Mouse (Mus musculus): ENCODE results near the gene Cda. TPM values are rescaled to one million over a fixed set of nuclear protein-coding genes. Genes with fewer than 3 reads are reported as not detected.
A peak's percentile ranks its signal among the peaks of the same experiment; 100 is the strongest.

Gene Cda
- polyA plus RNA-seq, 1 experiment from 2014 or later, result 4.1 TPM

- H3K27ac ChIP-seq (replicated peaks; ENCODE audit: low read depth, low read length), result no peak overlapping the region
- ATAC-seq (ENCODE audit: insufficient number of reproducible peaks, low FRiP score, low TSS enrichment, low read depth) (no peak), DNase-seq (ENCODE audit: low spot score) (no peak)
- H3K4me3 ChIP-seq (ENCODE audit: low read depth, low read length), result no peak overlapping the region
- H3K4me1 ChIP-seq (ENCODE audit: control insufficient read depth, insufficient read depth, low read length), result no peaks in the 10 kb centered on the region
- no peaks in the 10 kb centered on the region for H3K9me3 ChIP-seq (ENCODE audit: control insufficient read depth, low read length)
- H3K4me2 ChIP-seq (ENCODE audit: low read depth, severe bottlenecking), result no peak overlapping the region
- H3K36me3 ChIP-seq (ENCODE audit: control insufficient read depth, insufficient read depth, low read length), result peaks cover 14% of the 10 kb centered on the region; the same call in 1 of the 2 replicates
- WGBS, result 86% methylated on average over 6 of the region's 6 CpGs
- no peak overlapping the region for H3K9ac ChIP-seq (ENCODE audit: low read length)
- no peaks in the 10 kb centered on the region for H3K27me3 ChIP-seq (ENCODE audit: control insufficient read depth, insufficient read depth, low read length)
Observed at GRCm38 (mm10) chr4:138316369-138316768, 51.4 kb downstream of the Cda start.

GRCm38 (mm10) chr4:138315781-138316180, 52.0 kb downstream of the Cda start:
- 71% methylated on average over 9 of the region's 9 CpGs for WGBS
- DNase-seq (ENCODE audit: low spot score), result peak; percentile 30
- Histone ChIP-seq H3K27ac (replicated peaks; ENCODE audit: low read depth, low read length) (no peak overlapping the region), H3K4me3 (ENCODE audit: low read depth, low read length) (no peak overlapping the region), H3K9ac (ENCODE audit: low read length) (no peak overlapping the region), H3K27me3 (ENCODE audit: control insufficient read depth, insufficient read depth, low read length) (no peaks in the 10 kb centered on the region), H3K4me2 (ENCODE audit: low read depth, severe bottlenecking) (no peak overlapping the region), H3K4me1 (ENCODE audit: control insufficient read depth, insufficient read depth, low read length) (no peaks in the 10 kb centered on the region), H3K36me3 (ENCODE audit: control insufficient read depth, insufficient read depth, low read length) (peaks cover 18% of the 10 kb centered on the region; the same call in 1 of the 2 replicates), H3K9me3 (ENCODE audit: control insufficient read depth, low read length) (no peaks in the 10 kb centered on the region)
- ATAC-seq (ENCODE audit: insufficient number of reproducible peaks, low FRiP score, low TSS enrichment, low read depth), result no peak

GRCm38 (mm10) chr4:138313795-138314194, 54.0 kb downstream of the Cda start:
- no peak for DNase-seq (ENCODE audit: low spot score)
- Histone ChIP-seq H3K9me3 (ENCODE audit: control insufficient read depth, low read length) (no peaks in the 10 kb centered on the region), H3K36me3 (ENCODE audit: control insufficient read depth, insufficient read depth, low read length) (peaks cover 31% of the 10 kb centered on the region), H3K9ac (ENCODE audit: low read length) (no peak overlapping the region), H3K27ac (replicated peaks; ENCODE audit: low read depth, low read length) (no peak overlapping the region), H3K4me3 (ENCODE audit: low read depth, low read length) (no peak overlapping the region), H3K27me3 (ENCODE audit: control insufficient read depth, insufficient read depth, low read length) (no peaks in the 10 kb centered on the region), H3K4me2 (ENCODE audit: low read depth, severe bottlenecking) (no peak overlapping the region), H3K4me1 (ENCODE audit: control insufficient read depth, insufficient read depth, low read length) (no peaks in the 10 kb centered on the region)
- WGBS, result 90% methylated on average over 4 of the region's 4 CpGs
- ATAC-seq (ENCODE audit: insufficient number of reproducible peaks, low FRiP score, low TSS enrichment, low read depth), result no peak

- Histone ChIP-seq H3K36me3 (ENCODE audit: control insufficient read depth, insufficient read depth, low read length) (peaks cover 31% of the 10 kb centered on the region), H3K27me3 (ENCODE audit: control insufficient read depth, insufficient read depth, low read length) (no peaks in the 10 kb centered on the region), H3K4me2 (ENCODE audit: low read depth, severe bottlenecking) (no peak overlapping the region), H3K4me3 (ENCODE audit: low read depth, low read length) (no peak overlapping the region), H3K9me3 (ENCODE audit: control insufficient read depth, low read length) (no peaks in the 10 kb centered on the region), H3K9ac (ENCODE audit: low read length) (no peak overlapping the region), H3K27ac (replicated peaks; ENCODE audit: low read depth, low read length) (no peak overlapping the region), H3K4me1 (ENCODE audit: control insufficient read depth, insufficient read depth, low read length) (no peaks in the 10 kb centered on the region)
- 90% methylated on average over 11 of the region's 11 CpGs for WGBS
- no peak for ATAC-seq (ENCODE audit: insufficient number of reproducible peaks, low FRiP score, low TSS enrichment, low read depth)
- DNase-seq (ENCODE audit: low spot score), result no peak
Observed at GRCm38 (mm10) chr4:138313021-138313420, 54.8 kb downstream of the Cda start.

DNA sequence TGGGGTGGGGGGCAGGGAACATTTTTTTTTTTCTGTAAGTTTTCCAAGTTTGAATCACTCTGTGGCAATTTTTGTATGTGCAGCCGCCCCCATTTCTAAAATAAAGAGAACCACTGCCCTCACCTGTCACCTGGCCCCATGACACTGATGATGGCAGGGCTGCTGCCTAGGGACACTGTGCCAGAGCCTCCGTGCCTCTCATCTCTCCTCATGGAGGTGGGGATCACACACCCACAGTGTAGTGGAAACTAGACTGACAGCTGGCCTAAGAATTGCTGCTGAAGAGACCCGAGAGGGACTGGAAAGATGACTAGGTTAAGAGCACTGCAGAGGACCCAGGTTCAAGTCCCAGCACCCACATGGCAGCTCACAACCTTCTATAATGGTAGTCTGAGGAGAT, 55.7 kb downstream of the Cda start:
- DNase-seq (ENCODE audit: low spot score), result no peak
- 96% methylated on average over 3 of the region's 3 CpGs for WGBS
- H3K27me3 ChIP-seq (ENCODE audit: control insufficient read depth, insufficient read depth, low read length), result no peaks in the 10 kb centered on the region
- H3K4me3 ChIP-seq (ENCODE audit: low read depth, low read length), result no peak overlapping the region
- no peaks in the 10 kb centered on the region for H3K9me3 ChIP-seq (ENCODE audit: control insufficient read depth, low read length)
- H3K4me2 ChIP-seq (ENCODE audit: low read depth, severe bottlenecking), result no peak overlapping the region
- H3K9ac ChIP-seq (ENCODE audit: low read length), result no peak overlapping the region
- H3K4me1 ChIP-seq (ENCODE audit: control insufficient read depth, insufficient read depth, low read length), result no peaks in the 10 kb centered on the region
- ATAC-seq (ENCODE audit: insufficient number of reproducible peaks, low FRiP score, low TSS enrichment, low read depth), result no peak
- no peak overlapping the region for H3K27ac ChIP-seq (replicated peaks; ENCODE audit: low read depth, low read length)
- H3K36me3 ChIP-seq (ENCODE audit: control insufficient read depth, insufficient read depth, low read length), result peaks cover 33% of the 10 kb centered on the region

GRCm38 (mm10) chr4:138311595-138311994, 56.2 kb downstream of the Cda start:
- Histone ChIP-seq H3K9me3 (ENCODE audit: control insufficient read depth, low read length) (no peaks in the 10 kb centered on the region), H3K27ac (replicated peaks; ENCODE audit: low read depth, low read length) (no peak overlapping the region), H3K9ac (ENCODE audit: low read length) (no peak overlapping the region), H3K4me1 (ENCODE audit: control insufficient read depth, insufficient read depth, low read length) (no peaks in the 10 kb centered on the region), H3K4me2 (ENCODE audit: low read depth, severe bottlenecking) (no peak overlapping the region), H3K36me3 (ENCODE audit: control insufficient read depth, insufficient read depth, low read length) (peaks cover 33% of the 10 kb centered on the region), H3K4me3 (ENCODE audit: low read depth, low read length) (no peak overlapping the region), H3K27me3 (ENCODE audit: control insufficient read depth, insufficient read depth, low read length) (no peaks in the 10 kb centered on the region)
- 66% methylated on average over 8 of the region's 8 CpGs for WGBS
- ATAC-seq (ENCODE audit: insufficient number of reproducible peaks, low FRiP score, low TSS enrichment, low read depth) (no peak), DNase-seq (ENCODE audit: low spot score) (peak; percentile 65)

GRCm38 (mm10) chr4:138310311-138310910, 57.4 kb downstream of the Cda start:
- no peak overlapping the region for H3K27ac ChIP-seq (replicated peaks; ENCODE audit: low read depth, low read length)
- H3K9ac ChIP-seq (ENCODE audit: low read length), result no peak overlapping the region
- WGBS, result 96% methylated on average over 19 of the region's 19 CpGs
- DNase-seq (ENCODE audit: low spot score), result no peak
- peaks cover 5% of the 10 kb centered on the region for H3K4me1 ChIP-seq (ENCODE audit: control insufficient read depth, insufficient read depth, low read length)
- H3K27me3 ChIP-seq (ENCODE audit: control insufficient read depth, insufficient read depth, low read length), result no peaks in the 10 kb centered on the region
- no peak overlapping the region for H3K4me2 ChIP-seq (ENCODE audit: low read depth, severe bottlenecking)
- no peak for ATAC-seq (ENCODE audit: insufficient number of reproducible peaks, low FRiP score, low TSS enrichment, low read depth)
- no peaks in the 10 kb centered on the region for H3K9me3 ChIP-seq (ENCODE audit: control insufficient read depth, low read length)
- H3K36me3 ChIP-seq (ENCODE audit: control insufficient read depth, insufficient read depth, low read length), result peaks cover 32% of the 10 kb centered on the region
- H3K4me3 ChIP-seq (ENCODE audit: low read depth, low read length), result no peak overlapping the region

DNA sequence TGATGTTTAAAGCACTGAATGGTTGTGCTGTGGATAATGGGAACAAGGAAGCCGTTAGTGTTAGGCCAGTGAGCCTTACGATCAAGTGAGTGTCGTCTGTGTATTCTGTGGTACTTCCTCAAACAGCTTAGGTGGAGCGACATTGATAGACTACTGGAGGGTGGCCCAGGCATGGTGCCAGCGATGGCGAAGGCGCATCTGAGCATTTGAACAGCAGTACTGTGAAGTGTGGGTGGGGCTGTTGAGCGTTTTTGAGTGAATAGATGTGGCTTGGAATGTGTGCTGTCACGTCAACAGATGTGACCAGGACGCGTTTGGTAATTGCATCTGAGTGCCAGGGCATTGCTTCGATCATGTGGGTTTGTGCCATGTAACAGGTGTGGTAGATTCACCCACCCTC, 60.1 kb downstream of the Cda start:
- DNase-seq (ENCODE audit: low spot score) (no peak), ATAC-seq (ENCODE audit: insufficient number of reproducible peaks, low FRiP score, low TSS enrichment, low read depth) (no peak)
- Histone ChIP-seq H3K27me3 (ENCODE audit: control insufficient read depth, insufficient read depth, low read length) (no peaks in the 10 kb centered on the region), H3K9me3 (ENCODE audit: control insufficient read depth, low read length) (no peaks in the 10 kb centered on the region), H3K4me1 (ENCODE audit: control insufficient read depth, insufficient read depth, low read length) (peaks cover 10% of the 10 kb centered on the region), H3K9ac (ENCODE audit: low read length) (no peak overlapping the region), H3K27ac (replicated peaks; ENCODE audit: low read depth, low read length) (no peak overlapping the region), H3K4me3 (ENCODE audit: low read depth, low read length) (no peak overlapping the region), H3K4me2 (ENCODE audit: low read depth, severe bottlenecking) (no peak overlapping the region), H3K36me3 (ENCODE audit: control insufficient read depth, insufficient read depth, low read length) (peaks cover 25% of the 10 kb centered on the region)
- 95% methylated on average over 12 of the region's 12 CpGs for whole genome bisulfite sequencing

DNA sequence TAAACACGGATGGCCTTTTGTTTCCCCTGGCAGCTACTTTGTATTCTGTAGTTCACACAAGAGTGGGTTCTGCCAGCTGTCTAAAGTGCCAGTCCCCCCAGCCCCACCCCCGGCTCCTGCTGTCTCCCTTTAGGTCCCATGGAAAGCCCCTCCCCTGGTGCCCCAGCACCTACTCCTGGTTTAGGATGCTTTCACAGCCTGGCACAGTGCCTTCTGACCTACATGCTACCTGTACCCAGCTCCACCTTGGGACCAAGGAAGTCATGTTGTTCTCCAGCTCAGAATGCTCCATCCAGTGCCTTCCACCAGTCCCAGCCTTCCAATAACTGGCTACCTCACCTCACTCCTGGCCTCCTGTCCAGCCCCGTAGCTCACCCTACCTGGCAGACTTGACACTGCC, 60.8 kb downstream of the Cda start:
- ATAC-seq (ENCODE audit: insufficient number of reproducible peaks, low FRiP score, low TSS enrichment, low read depth) (no peak), DNase-seq (ENCODE audit: low spot score) (no peak)
- Histone ChIP-seq H3K27me3 (ENCODE audit: control insufficient read depth, insufficient read depth, low read length) (no peaks in the 10 kb centered on the region), H3K4me2 (ENCODE audit: low read depth, severe bottlenecking) (no peak overlapping the region), H3K36me3 (ENCODE audit: control insufficient read depth, insufficient read depth, low read length) (peaks cover 24% of the 10 kb centered on the region), H3K4me3 (ENCODE audit: low read depth, low read length) (no peak overlapping the region), H3K27ac (replicated peaks; ENCODE audit: low read depth, low read length) (no peak overlapping the region), H3K4me1 (ENCODE audit: control insufficient read depth, insufficient read depth, low read length) (peaks cover 10% of the 10 kb centered on the region), H3K9me3 (ENCODE audit: control insufficient read depth, low read length) (no peaks in the 10 kb centered on the region), H3K9ac (ENCODE audit: low read length) (no peak overlapping the region)
- WGBS, result 91% methylated on average over 3 of the region's 3 CpGs
